Mouse (Mus musculus) midbrain, embryonic 10.5 days (tissue): ENCODE data around the gene Col7a1. TPM values are rescaled to one million over a fixed set of nuclear protein-coding genes. Genes with fewer than 3 reads are reported as not detected.

Source experiments
- DNase-seq: peaks from one replicate; pipeline ENCODE4 v3.0.0-alpha.2; 2017; ENCODE audit warnings: low spot score
- H3K27ac ChIP-seq: fragments of 300-500 bp; sonication (generic); replicated peaks from 2 replicates; pipeline ENCODE4 v1.5.1; 2016; ENCODE audit warnings: mild to moderate bottlenecking
- H3K27me3 ChIP-seq: fragments of 300-500 bp; sonication (generic); 2 replicates; pipeline ENCODE4 v1.6.1; 2016; ENCODE audit warnings: low read depth, mild to moderate bottlenecking; ENCODE audit not compliant: poor library complexity, severe bottlenecking
- H3K36me3 ChIP-seq: fragments of 300-500 bp; sonication (generic); 2 replicates; pipeline ENCODE4 v1.6.1; 2016; ENCODE audit warnings: mild to moderate bottlenecking, moderate library complexity
- H3K4me1 ChIP-seq: fragments of 300-500 bp; sonication (generic); 2 replicates; pipeline ENCODE4 v1.6.1; 2016
- H3K4me3 ChIP-seq: fragments of 300-500 bp; sonication (generic); 2 replicates; pipeline ENCODE4 v1.5.1; 2016; ENCODE audit warnings: mild to moderate bottlenecking, moderate library complexity
- H3K9me3 ChIP-seq: fragments of 300-500 bp; sonication (generic); replicated peaks from 2 replicates; pipeline ENCODE4 v1.6.1; 2016; ENCODE audit warnings: mild to moderate bottlenecking
- WGBS: fragments of 180-500 bp; shearing (Covaris S2); methylation state at CpG from one replicate; pipeline ENCODE4 v1.1.7; 2016; 5-methylcytosine and 5-hydroxymethylcytosine counted together
- polyA plus RNA-seq: library from polyadenylated mRNA; unstranded; fragments of >200 nt; fragmentation: Nextera tagmentation; extraction: Ambion mirVana; gene quantifications from 2 replicates; pipeline ENCODE4 v1.2.1, GENCODE M21; 2016

Col7a1 gene
- polyA plus RNA-seq, 1 experiment from 2014 or later: 2.4 TPM

DNA sequence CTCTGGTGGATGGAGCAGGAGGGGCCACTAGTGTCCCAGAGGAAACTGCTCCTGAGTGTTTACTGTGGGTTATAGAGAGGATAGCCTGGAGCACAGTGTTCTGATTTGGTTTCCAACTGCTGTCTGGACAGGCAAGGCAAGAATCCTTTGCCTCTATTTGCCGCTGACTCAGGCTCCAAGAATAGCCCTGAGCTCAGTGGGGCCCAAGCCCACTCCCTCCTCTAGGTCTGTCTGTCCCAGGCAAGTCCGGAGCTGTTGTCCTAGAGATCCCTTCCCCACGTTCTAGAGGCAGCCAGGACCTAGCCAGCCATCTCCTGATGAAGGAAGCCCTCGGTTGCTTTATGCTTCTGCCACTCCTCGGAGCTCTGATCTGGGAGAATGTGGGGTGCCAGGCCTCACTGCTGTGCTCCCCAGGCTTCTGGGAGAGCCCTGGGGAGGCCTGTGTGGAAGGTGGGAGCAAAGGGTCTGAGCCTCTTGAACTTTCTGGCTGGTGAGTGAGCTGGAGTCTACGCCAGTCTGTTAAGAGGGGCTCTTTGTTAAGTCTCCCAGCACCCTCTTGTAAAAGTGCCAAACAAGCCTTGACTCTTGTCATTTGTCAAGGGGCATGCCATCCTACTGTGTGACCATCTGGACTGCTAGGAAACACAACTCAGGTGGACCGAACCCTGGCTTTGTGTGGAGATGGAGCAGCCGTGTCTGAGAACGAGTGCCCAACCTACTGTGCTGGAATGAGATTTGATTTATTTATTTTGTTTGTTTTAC lies 3.2 kb upstream of the Col7a1 start:
- H3K4me1 ChIP-seq: peaks cover 23% of the 10 kb centered on the region
- WGBS: 88% methylated on average over 9 of the region's 9 CpGs
- H3K27ac ChIP-seq: no peak overlapping the region; the same call in 1 of the 2 replicates
- H3K27me3 ChIP-seq: peaks cover 32% of the 10 kb centered on the region
- no peaks in the 10 kb centered on the region for H3K9me3 ChIP-seq
- no peak overlapping the region for H3K4me3 ChIP-seq
- H3K36me3 ChIP-seq: peaks cover 62% of the 10 kb centered on the region
- no peak for DNase-seq

DNA sequence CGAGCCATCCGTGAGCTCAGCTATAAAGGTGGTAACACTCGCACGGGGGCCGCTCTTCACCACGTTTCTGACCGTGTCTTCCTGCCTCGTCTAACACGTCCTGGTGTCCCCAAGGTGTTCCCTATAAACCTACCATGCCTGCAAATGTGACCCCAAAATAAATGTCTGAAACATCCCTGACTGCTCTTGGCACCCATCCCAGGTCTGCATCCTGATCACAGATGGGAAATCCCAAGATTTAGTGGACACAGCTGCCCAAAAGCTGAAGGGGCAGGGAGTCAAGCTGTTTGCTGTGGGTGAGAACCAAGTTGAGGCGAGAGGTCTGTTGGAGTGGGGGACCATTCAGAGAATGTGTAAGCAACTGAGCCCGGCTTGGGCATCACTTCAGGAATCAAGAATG lies 1.9 kb downstream of the Col7a1 start:
- Histone ChIP-seq H3K9me3 (no peaks in the 10 kb centered on the region), H3K27ac (no peak overlapping the region), H3K4me1 (peaks cover 26% of the 10 kb centered on the region), H3K27me3 (peaks cover 32% of the 10 kb centered on the region), H3K36me3 (peaks cover 11% of the 10 kb centered on the region), H3K4me3 (no peak overlapping the region)
- WGBS: 94% methylated on average over 11 of the region's 11 CpGs
- no peak for DNase-seq

DNA sequence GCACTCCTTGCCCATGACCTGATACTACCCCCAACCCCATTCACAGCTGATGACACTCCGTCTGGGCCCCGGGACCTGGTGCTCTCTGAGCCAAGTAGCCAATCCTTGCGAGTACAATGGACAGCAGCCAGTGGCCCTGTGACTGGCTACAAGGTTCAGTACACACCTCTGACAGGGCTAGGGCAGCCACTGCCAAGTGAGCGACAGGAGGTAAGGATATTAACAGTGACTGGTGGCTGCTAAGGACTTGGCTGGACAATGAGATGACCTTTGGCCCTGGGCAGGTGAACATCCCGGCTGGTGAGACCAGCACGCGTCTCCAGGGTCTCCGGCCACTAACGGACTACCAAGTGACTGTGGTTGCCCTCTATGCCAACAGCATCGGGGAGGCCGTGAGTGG lies 2.5 kb downstream of the Col7a1 start:
- Histone ChIP-seq H3K27ac (no peak overlapping the region), H3K27me3 (peaks cover 32% of the 10 kb centered on the region), H3K36me3 (peaks cover 5% of the 10 kb centered on the region), H3K9me3 (no peaks in the 10 kb centered on the region), H3K4me3 (no peak overlapping the region), H3K4me1 (peaks cover 26% of the 10 kb centered on the region)
- WGBS: 94% methylated on average over 11 of the region's 11 CpGs
- DNase-seq: no peak

DNA sequence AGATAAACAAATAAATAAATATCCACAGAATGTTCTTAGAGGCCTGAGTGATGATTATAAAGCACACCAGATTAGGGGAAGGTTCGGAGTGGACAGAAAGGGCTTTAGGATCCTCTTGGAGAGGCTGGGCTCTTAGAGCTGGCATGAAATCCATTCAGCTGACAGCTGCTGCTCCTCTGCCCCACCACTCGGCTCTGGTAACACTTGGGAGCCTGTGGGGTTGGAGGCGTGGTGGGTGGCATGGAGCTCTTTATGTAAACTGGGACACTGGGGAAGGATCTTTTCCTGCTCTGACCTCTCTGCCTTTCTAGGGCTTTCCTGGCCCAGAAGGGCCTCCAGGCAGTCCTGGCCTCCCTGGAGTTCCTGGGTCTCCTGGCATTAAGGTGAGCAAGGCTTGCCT lies 10.2 kb downstream of the Col7a1 start:
- no peak overlapping the region for H3K4me3 ChIP-seq
- H3K36me3 ChIP-seq: no peaks in the 10 kb centered on the region
- H3K9me3 ChIP-seq: no peaks in the 10 kb centered on the region
- no peaks in the 10 kb centered on the region for H3K27me3 ChIP-seq
- no peaks in the 10 kb centered on the region for H3K4me1 ChIP-seq
- DNase-seq: no peak
- 91% methylated on average over 3 of the region's 3 CpGs for WGBS
- H3K27ac ChIP-seq: no peak overlapping the region

DNA sequence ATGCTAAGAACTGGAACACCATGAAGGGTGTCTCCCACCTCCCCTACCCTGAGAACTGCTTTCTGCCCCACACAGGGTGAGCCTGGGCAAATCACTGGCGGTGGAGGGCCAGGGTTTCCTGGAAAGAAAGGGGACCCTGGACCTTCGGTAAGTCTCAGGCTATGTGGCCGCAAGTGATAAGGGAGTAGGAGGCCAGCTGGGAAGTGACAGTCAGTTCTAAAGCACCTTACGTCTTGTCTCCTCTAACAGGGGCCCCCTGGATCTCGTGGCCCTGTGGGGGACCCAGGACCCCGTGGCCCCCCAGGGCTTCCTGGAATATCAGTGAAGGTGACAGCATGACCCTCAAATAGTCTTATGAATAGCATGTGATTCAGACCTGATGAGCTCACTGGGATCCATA lies 11.0 kb downstream of the Col7a1 start:
- H3K36me3 ChIP-seq: no peaks in the 10 kb centered on the region
- no peak overlapping the region for H3K4me3 ChIP-seq
- no peaks in the 10 kb centered on the region for H3K27me3 ChIP-seq
- no peaks in the 10 kb centered on the region for H3K4me1 ChIP-seq
- H3K27ac ChIP-seq: no peak overlapping the region
- H3K9me3 ChIP-seq: no peaks in the 10 kb centered on the region
- DNase-seq: no peak
- 82% methylated on average over 6 of the region's 6 CpGs for WGBS

DNA sequence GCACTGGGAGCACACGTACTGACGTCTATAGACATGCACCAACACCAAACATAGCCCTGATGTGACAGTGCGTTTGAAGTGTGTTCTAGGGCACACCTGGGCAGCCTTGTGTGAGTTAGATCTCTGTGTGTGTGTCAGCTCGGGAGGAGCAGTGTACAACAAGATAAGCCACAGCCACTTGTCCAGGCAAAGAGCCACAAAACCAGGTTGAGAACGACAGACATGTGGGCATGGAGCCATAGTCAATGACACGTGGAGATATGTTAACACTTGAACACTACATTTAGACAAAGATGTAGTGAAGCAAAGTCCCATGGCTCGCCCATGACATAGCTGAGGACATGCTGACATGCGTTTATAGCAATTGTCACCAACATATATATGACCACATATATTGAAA lies 17.2 kb downstream of the Col7a1 start:
- H3K9me3 ChIP-seq: no peaks in the 10 kb centered on the region

DNA sequence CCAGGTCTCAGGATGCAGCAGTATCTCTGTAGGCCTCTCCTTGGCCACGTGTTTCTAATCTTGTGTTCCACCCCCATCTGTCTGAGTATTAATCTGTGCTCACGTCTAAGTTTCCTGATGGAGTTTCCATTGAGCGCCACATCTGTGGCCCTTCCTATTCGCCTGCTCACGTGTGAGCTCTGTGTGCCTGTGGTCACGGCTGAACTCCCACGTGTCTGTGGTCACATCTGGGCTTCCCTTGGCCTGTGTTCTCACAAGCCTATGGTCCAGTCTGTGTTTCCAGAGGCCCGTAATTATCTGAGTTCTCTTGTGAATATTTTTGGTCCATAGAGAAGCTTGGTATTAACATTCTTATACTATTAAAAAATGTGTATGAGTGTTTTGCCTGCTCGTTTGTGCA lies 23.1 kb downstream of the Col7a1 start:
- Histone ChIP-seq H3K4me1 (no peaks in the 10 kb centered on the region), H3K4me3 (no peak overlapping the region), H3K27ac (no peak overlapping the region), H3K27me3 (no peaks in the 10 kb centered on the region), H3K9me3 (no peaks in the 10 kb centered on the region), H3K36me3 (no peaks in the 10 kb centered on the region)
- DNase-seq: no peak
- WGBS: 84% methylated on average over 9 of the region's 9 CpGs

More for the DNA sequence above, 17.2 kb downstream of the Col7a1 start:
- DNase-seq: no peak
- H3K27me3 ChIP-seq: no peaks in the 10 kb centered on the region
- H3K27ac ChIP-seq: no peak overlapping the region
- no peaks in the 10 kb centered on the region for H3K4me1 ChIP-seq
- no peak overlapping the region for H3K4me3 ChIP-seq
- H3K36me3 ChIP-seq: no peaks in the 10 kb centered on the region
- WGBS: 91% methylated on average over 8 of the region's 8 CpGs

DNA sequence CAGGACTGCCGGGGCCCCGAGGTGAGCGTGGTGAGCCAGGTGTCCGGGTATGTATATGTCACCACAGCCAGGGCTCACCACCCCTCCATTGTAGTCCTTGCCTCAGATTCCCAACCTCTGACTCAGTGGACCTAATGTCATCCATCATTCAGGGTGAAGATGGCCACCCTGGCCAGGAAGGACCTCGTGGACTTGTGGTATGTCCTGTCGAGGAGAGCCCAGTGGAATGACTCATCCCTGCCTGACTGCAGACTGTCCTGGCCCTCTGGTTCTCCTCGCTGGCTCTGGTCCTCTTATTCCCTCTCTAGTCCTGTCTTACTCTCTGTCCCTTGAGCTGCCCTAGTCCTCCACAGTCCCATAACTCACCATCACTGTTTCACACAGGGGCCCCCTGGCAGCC lies 24.6 kb downstream of the Col7a1 start:
- WGBS: 91% methylated on average over 7 of the region's 7 CpGs
- no peak overlapping the region for H3K27ac ChIP-seq
- H3K4me1 ChIP-seq: no peaks in the 10 kb centered on the region
- no peaks in the 10 kb centered on the region for H3K36me3 ChIP-seq
- no peaks in the 10 kb centered on the region for H3K9me3 ChIP-seq
- DNase-seq: no peak
- no peaks in the 10 kb centered on the region for H3K27me3 ChIP-seq
- no peak overlapping the region for H3K4me3 ChIP-seq

DNA sequence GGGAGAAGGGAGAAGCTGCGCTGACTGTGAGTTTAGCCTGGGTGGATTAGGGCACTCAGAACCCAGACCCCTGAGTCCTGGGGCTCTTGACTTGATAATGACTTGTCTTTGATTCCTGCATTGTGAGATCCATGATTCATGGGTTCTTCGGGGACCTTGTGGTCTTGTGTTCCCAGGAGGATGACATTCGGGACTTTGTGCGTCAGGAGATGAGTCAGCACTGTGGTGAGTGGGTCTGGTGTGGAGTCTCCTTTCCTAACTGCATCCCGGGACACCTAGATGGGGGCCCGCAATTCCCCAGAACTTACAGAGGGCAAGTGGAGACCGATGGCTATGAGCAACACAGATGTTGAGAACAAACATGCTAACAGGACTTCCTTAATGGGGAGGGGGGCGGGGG lies 29.1 kb downstream of the Col7a1 start:
- Histone ChIP-seq H3K4me3 (no peak overlapping the region), H3K9me3 (no peaks in the 10 kb centered on the region), H3K27ac (no peak overlapping the region), H3K4me1 (0 out of 2 replicates have a peak, but pooled peaks cover 4% of the 10 kb centered on the region), H3K27me3 (no peaks in the 10 kb centered on the region), H3K36me3 (no peaks in the 10 kb centered on the region)
- 89% methylated on average over 8 of the region's 8 CpGs for WGBS
- no peak for DNase-seq

DNA sequence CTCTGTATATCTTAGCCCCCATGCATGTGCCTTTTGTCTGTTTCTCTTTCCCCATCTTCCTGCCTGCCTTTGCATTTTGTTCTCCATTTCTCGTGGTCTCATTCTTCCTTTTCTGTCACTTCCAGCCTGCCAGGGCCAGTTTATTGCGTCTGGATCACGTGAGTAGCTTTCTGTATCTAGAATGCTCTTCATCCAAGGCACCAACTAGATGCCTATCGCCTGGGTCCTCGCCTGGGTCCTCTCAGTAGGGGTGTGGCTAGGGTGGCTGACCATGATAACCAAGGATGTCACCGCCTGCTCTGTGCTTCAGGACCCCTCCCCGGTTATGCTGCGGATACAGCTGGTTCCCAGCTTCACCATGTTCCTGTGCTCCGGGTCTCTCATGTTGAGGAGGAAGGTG lies 29.8 kb downstream of the Col7a1 start:
- H3K27me3 ChIP-seq: no peaks in the 10 kb centered on the region
- H3K36me3 ChIP-seq: no peaks in the 10 kb centered on the region
- DNase-seq: no peak
- no peak overlapping the region for H3K27ac ChIP-seq
- 81% methylated on average over 9 of the region's 9 CpGs for WGBS
- H3K9me3 ChIP-seq: no peaks in the 10 kb centered on the region
- H3K4me3 ChIP-seq: no peak overlapping the region
- H3K4me1 ChIP-seq: peaks cover 11% of the 10 kb centered on the region

DNA sequence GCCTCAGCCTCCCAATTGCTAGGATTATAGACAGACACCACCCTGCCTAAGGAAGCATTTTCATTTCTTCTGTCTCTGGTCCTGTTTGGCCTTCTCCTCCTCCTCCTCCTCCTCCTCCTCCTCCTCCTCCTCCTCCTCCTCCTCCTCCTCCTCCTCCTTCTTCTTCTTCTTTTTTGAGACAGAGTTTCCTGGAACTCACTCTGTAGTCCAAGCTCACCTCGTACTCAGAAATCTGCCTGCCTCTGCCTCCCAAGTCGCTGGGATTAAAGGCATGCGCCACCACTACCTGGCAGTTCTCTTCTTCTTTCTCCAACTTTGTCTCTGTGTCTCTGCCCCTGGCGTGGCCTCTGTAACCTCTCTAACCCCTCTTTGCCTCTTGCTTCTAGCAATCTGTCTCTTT lies 32.3 kb downstream of the Col7a1 start, which contains the start of gene Ucn2:
TSS of gene Ucn2 (plus strand) at position 301 of the 400 bp plus-strand sequence.
- no peaks in the 10 kb centered on the region for H3K9me3 ChIP-seq
- 0 out of 2 replicates have a peak within 1 kb of the TSS, but pooled peaks have one; percentile 3 for H3K27ac ChIP-seq
- H3K4me3 ChIP-seq: no peak within 1 kb of the TSS
- no peak for DNase-seq
- peaks cover 19% of the 10 kb centered on the region for H3K4me1 ChIP-seq
- H3K36me3 ChIP-seq: no peaks in the 10 kb centered on the region
- 92% methylated on average over 4 of the region's 4 CpGs for WGBS
- no peaks in the 10 kb centered on the region for H3K27me3 ChIP-seq

DNA sequence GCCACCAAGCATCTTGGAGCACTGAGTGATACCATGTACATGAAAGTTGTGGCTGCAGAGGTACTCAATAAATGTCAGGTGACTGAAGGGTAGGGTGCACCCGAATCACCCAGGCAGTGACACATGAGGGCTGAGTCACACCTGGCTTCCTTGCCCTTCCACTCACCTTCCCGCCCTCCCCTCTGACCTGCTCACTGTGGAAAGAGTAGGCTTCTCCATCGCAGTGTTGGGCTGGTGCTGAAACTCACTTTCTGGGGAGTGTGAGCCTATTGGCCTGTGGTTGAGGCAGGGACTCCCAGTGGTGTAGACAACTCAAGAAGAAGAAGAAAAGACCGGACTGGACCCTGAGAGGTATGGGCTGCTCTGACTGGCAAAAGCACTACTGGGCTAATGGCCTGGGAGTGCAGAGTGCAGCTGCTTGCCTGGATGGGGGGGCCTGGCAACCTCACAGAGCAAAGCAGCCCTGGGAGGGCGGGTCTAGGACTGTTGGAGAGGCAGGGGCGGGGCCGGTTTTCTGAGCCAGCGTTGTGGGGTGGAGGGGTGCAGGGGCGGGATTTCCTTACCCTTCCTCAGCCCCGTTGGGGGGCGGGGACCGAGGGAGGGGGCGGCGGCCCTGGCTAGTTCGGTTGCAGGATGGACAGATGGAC lies 34.4 kb downstream of the Col7a1 start:
- peak overlapping the region; percentile 55; the same call in 1 of the 2 replicates for H3K27ac ChIP-seq
- DNase-seq: no peak
- H3K4me3 ChIP-seq: peak overlapping the region; percentile 27; the same call in 1 of the 2 replicates
- H3K4me1 ChIP-seq: peaks cover 36% of the 10 kb centered on the region
- H3K36me3 ChIP-seq: no peaks in the 10 kb centered on the region
- H3K9me3 ChIP-seq: no peaks in the 10 kb centered on the region
- WGBS: 22% methylated on average over 15 of the region's 15 CpGs
- H3K27me3 ChIP-seq: no peaks in the 10 kb centered on the region

DNA sequence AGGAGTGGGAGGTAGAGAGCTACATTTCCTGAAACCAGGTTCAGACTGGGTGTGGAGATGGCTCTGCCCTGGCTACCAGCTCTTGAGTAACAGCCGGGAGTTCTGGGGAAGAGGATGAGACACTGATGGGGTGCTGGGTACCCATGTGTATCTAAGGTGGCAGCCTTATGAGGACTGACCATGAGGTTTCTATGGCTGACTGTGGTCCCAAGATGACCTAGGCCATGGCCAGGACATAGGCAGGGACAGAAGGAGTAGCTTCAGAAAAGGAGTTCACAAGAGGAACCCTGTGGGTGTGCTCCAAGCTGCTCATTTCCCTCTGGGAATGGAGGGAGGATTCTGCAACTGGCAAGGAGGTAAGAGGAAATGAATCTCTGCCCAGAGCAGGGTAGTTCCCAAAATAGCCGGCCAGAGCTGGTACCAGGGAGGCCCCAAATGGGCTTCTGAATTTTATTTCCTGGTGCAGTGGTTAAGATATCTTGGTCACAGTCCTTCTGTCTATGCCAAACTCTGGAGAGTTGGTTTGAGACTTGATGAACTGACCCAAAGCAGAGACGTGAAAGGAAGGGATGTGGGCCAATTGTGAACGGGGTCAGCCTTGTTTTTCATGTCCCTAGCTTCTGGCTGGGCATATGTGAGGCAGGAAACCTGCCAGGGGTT lies 36.5 kb downstream of the Col7a1 start:
- Histone ChIP-seq H3K4me1 (peaks cover 32% of the 10 kb centered on the region), H3K27me3 (no peaks in the 10 kb centered on the region), H3K9me3 (no peaks in the 10 kb centered on the region), H3K4me3 (no peak overlapping the region), H3K36me3 (no peaks in the 10 kb centered on the region), H3K27ac (0 out of 2 replicates have a peak overlapping the region, but pooled peaks have one; percentile 10)
- 83% methylated on average over 4 of the region's 4 CpGs for WGBS
- DNase-seq: no peak
